Mouse (Mus musculus): Measurements from ENCODE around the gene Spg20.

- TF ChIP-seq POLR2A (IDR thresholded peaks at IDR 0.05; ENCODE audit: borderline replicate concordance, insufficient read depth, low read length) (peak; percentile 98), CTCF (IDR thresholded peaks at IDR 0.05; ENCODE audit: borderline replicate concordance, insufficient read depth, low read depth, low read length) (peak; percentile 91)
These were observed at the start of gene Spg20 for GRCm38 (mm10) chr3:55111935-55112709.

Data from cerebellum, adult 2 months (tissue).